Mouse (Mus musculus): ENCODE data around the gene Rapsn. TPM values are rescaled to one million over a fixed set of nuclear protein-coding genes. Genes with fewer than 3 reads are reported as not detected.
"Not testable (repeated sequence)": the region's sequence is repeated elsewhere in the genome, so short reads cannot be mapped to it uniquely, and the experiment has no call there.

Rapsn gene
- polyA plus RNA-seq, 1 experiment = 7.0 TPM

GRCm38 (mm10) chr2:91041786-91042185, 6.4 kb downstream of the Rapsn start:
- DNase-seq = no peak
- H3K27me3 ChIP-seq (replicated peaks; ENCODE audit: control insufficient read depth, insufficient read depth, low read length) = no peaks in the 10 kb centered on the region
- H3K4me3 ChIP-seq (ENCODE audit: insufficient read depth, low read depth, low read length) = no peak overlapping the region
- no peaks in the 10 kb centered on the region for H3K4me1 ChIP-seq (ENCODE audit: control insufficient read depth, insufficient read depth, low read length)
- TF ChIP-seq CTCF (conservative IDR thresholded peaks at IDR 0.05; ENCODE audit: insufficient read depth, insufficient read length, low read depth, low read length) (no peak), POLR2A (IDR thresholded peaks at IDR 0.05; ENCODE audit: low read depth, low read length) (no peak)
- WGBS = 83% methylated on average over 8 of the region's 8 CpGs
- H3K27ac ChIP-seq (ENCODE audit: insufficient read depth, low read depth, low read length) = no peak overlapping the region
- no peaks in the 10 kb centered on the region for H3K36me3 ChIP-seq (ENCODE audit: control insufficient read depth, insufficient read depth, low read length)

GRCm38 (mm10) chr2:91042651-91043398, 7.4 kb downstream of the Rapsn start:
- Histone ChIP-seq H3K4me3 (ENCODE audit: insufficient read depth, low read depth, low read length) (no peak overlapping the region), H3K4me1 (ENCODE audit: control insufficient read depth, insufficient read depth, low read length) (peaks cover 4% of the 10 kb centered on the region; the same call in 1 of the 2 replicates), H3K27me3 (replicated peaks; ENCODE audit: control insufficient read depth, insufficient read depth, low read length) (no peaks in the 10 kb centered on the region), H3K36me3 (ENCODE audit: control insufficient read depth, insufficient read depth, low read length) (no peaks in the 10 kb centered on the region), H3K27ac (ENCODE audit: insufficient read depth, low read depth, low read length) (no peak overlapping the region)
- DNase-seq = no peak
- TF ChIP-seq POLR2A (IDR thresholded peaks at IDR 0.05; ENCODE audit: low read depth, low read length) (no peak), CTCF (conservative IDR thresholded peaks at IDR 0.05; ENCODE audit: insufficient read depth, insufficient read length, low read depth, low read length) (no peak)
- WGBS = 59% methylated on average over 21 of the region's 21 CpGs

GRCm38 (mm10) chr2:91044727-91045126, 9.3 kb downstream of the Rapsn start:
- H3K27me3 ChIP-seq (replicated peaks; ENCODE audit: control insufficient read depth, insufficient read depth, low read length) = no peaks in the 10 kb centered on the region
- 79% methylated on average over 13 of the region's 13 CpGs for WGBS
- TF ChIP-seq CTCF (conservative IDR thresholded peaks at IDR 0.05; ENCODE audit: insufficient read depth, insufficient read length, low read depth, low read length) (no peak), POLR2A (IDR thresholded peaks at IDR 0.05; ENCODE audit: low read depth, low read length) (no peak)
- no peaks in the 10 kb centered on the region for H3K36me3 ChIP-seq (ENCODE audit: control insufficient read depth, insufficient read depth, low read length)
- no peak overlapping the region for H3K27ac ChIP-seq (ENCODE audit: insufficient read depth, low read depth, low read length)
- H3K4me3 ChIP-seq (ENCODE audit: insufficient read depth, low read depth, low read length) = no peak overlapping the region
- DNase-seq = no peak
- H3K4me1 ChIP-seq (ENCODE audit: control insufficient read depth, insufficient read depth, low read length) = peaks cover 4% of the 10 kb centered on the region; the same call in 1 of the 2 replicates

GRCm38 (mm10) chr2:91045805-91046204, 10.4 kb downstream of the Rapsn start:
- H3K27me3 ChIP-seq (replicated peaks; ENCODE audit: control insufficient read depth, insufficient read depth, low read length); H3K27ac ChIP-seq (ENCODE audit: insufficient read depth, low read depth, low read length); H3K36me3 ChIP-seq (ENCODE audit: control insufficient read depth, insufficient read depth, low read length); DNase-seq; H3K4me3 ChIP-seq (ENCODE audit: insufficient read depth, low read depth, low read length); H3K4me1 ChIP-seq (ENCODE audit: control insufficient read depth, insufficient read depth, low read length): not testable (repeated sequence)
- 100% methylated on average over 1 of the region's 1 CpGs for WGBS

- peaks cover 4% of the 10 kb centered on the region; the same call in 1 of the 2 replicates for H3K4me1 ChIP-seq (ENCODE audit: control insufficient read depth, insufficient read depth, low read length)
- no peak overlapping the region for H3K4me3 ChIP-seq (ENCODE audit: insufficient read depth, low read depth, low read length)
- H3K27me3 ChIP-seq (replicated peaks; ENCODE audit: control insufficient read depth, insufficient read depth, low read length) = no peaks in the 10 kb centered on the region
- no peak overlapping the region; the same call in 1 of the 2 replicates for H3K27ac ChIP-seq (ENCODE audit: insufficient read depth, low read depth, low read length)
- WGBS = 29% methylated on average over 9 of the region's 9 CpGs
- DNase-seq = peak; percentile 72
- H3K36me3 ChIP-seq (ENCODE audit: control insufficient read depth, insufficient read depth, low read length) = no peaks in the 10 kb centered on the region
- TF ChIP-seq POLR2A (IDR thresholded peaks at IDR 0.05; ENCODE audit: low read depth, low read length) (no peak), CTCF (conservative IDR thresholded peaks at IDR 0.05; ENCODE audit: insufficient read depth, insufficient read length, low read depth, low read length) (no peak)
These were observed 11.9 kb downstream of the Rapsn start for GRCm38 (mm10) chr2:91047359-91047758.

- no peak for DNase-seq
- Histone ChIP-seq H3K4me3 (ENCODE audit: insufficient read depth, low read depth, low read length) (no peak overlapping the region), H3K4me1 (ENCODE audit: control insufficient read depth, insufficient read depth, low read length) (peaks cover 9% of the 10 kb centered on the region), H3K27ac (ENCODE audit: insufficient read depth, low read depth, low read length) (no peak overlapping the region), H3K27me3 (replicated peaks; ENCODE audit: control insufficient read depth, insufficient read depth, low read length) (no peaks in the 10 kb centered on the region), H3K36me3 (ENCODE audit: control insufficient read depth, insufficient read depth, low read length) (peaks cover 3% of the 10 kb centered on the region; the same call in 1 of the 2 replicates)
- 52% methylated on average over 3 of the region's 3 CpGs for WGBS
- TF ChIP-seq POLR2A (IDR thresholded peaks at IDR 0.05; ENCODE audit: low read depth, low read length) (no peak), CTCF (conservative IDR thresholded peaks at IDR 0.05; ENCODE audit: insufficient read depth, insufficient read length, low read depth, low read length) (no peak)
These were observed 16.5 kb downstream of the Rapsn start for GRCm38 (mm10) chr2:91051917-91052316.

- WGBS = 33% methylated on average over 2 of the region's 2 CpGs
- no peak for DNase-seq
- Histone ChIP-seq H3K36me3 (ENCODE audit: control insufficient read depth, insufficient read depth, low read length) (peaks cover 3% of the 10 kb centered on the region; the same call in 1 of the 2 replicates), H3K27me3 (replicated peaks; ENCODE audit: control insufficient read depth, insufficient read depth, low read length) (no peaks in the 10 kb centered on the region), H3K4me3 (ENCODE audit: insufficient read depth, low read depth, low read length) (no peak overlapping the region), H3K27ac (ENCODE audit: insufficient read depth, low read depth, low read length) (no peak overlapping the region), H3K4me1 (ENCODE audit: control insufficient read depth, insufficient read depth, low read length) (peaks cover 5% of the 10 kb centered on the region)
- no peak for TF ChIP-seq POLR2A (IDR thresholded peaks at IDR 0.05; ENCODE audit: low read depth, low read length)
- TF ChIP-seq CTCF (conservative IDR thresholded peaks at IDR 0.05; ENCODE audit: insufficient read depth, insufficient read length, low read depth, low read length) = no peak
These were observed 17.3 kb downstream of the Rapsn start for GRCm38 (mm10) chr2:91052752-91053151.
